Mouse (Mus musculus) brain, embryonic 14.5 days (tissue): Measurements from ENCODE around the gene Zfp457. TPM values are rescaled to one million over a fixed set of nuclear protein-coding genes. Genes with fewer than 3 reads are reported as not detected.
A peak's percentile ranks its signal among the peaks of the same experiment; 100 is the strongest.

Source experiments
- DNase-seq: peaks from one replicate; pipeline ENCODE4 v3.0.0-alpha.2; 2011; ENCODE audit warnings: low read depth
- CTCF ChIP-seq: fragments of 200-500 bp; IDR thresholded peaks from 2 replicates; pipeline ENCODE4 v1.5.1; 2012; ENCODE audit warnings: inconsistent platforms, mild to moderate bottlenecking, moderate library complexity, borderline replicate concordance; ENCODE audit not compliant: insufficient read depth, insufficient read length; ENCODE audit errors: extremely low read depth
- POLR2A ChIP-seq: fragments of 200-500 bp; IDR thresholded peaks from 2 replicates; pipeline ENCODE4 v1.6.1; 2012; ENCODE audit warnings: mild to moderate bottlenecking, inconsistent platforms, borderline replicate concordance; ENCODE audit not compliant: poor library complexity, insufficient read depth, insufficient read length, severe bottlenecking; ENCODE audit errors: extremely low read depth
- polyA plus RNA-seq: library from polyadenylated mRNA; depleted of rRNA; stranded (reverse); fragments of >200 nt; gene quantifications from 2 replicates; pipeline ENCODE4 v1.2.3, GENCODE M21; 2012; rRNA removed

The Zfp457 gene
- 1.8 and 2.6 TPM in 2 replicates for polyA plus RNA-seq

DNA sequence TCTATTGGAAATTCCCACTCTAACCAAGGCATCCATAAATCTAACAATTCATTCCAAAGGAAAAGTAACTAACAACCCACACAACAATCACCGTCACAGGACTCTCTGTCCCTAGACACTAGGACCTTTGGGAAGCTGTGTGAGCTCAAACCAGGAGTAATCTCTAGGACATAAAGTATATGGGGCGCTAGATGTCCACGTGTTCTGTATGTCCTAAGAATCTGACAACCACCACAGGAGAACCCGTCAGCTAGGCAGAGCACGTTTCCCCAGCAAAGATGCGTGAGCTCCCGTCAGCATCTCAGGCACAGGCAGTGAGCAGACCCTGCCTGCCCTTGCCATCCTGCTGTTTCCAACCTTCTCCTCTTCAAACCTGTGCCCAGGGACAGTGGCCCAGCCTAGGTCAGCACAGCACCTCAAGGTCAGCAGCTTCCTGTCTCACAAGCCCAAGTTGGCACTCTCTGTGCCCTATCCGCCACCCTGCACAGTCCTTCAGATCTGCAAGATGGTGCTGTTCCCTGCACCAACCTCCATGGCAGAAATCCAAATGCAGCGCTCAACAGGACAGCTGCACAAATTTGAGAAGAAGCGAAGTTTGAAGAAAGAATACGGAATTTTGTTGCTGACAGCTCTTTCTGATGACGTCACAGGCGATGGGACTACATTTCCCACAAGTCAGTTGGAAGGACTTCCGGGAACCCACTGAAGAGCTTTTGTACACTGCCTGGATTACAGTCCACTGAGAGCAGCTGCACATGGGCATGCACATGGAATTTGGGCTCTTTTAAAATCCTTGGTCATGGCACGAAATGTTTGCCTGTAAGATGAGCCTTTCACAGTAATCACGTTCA, at the start of gene Zfp457:
TSS of gene Zfp457 (minus strand) at position 664 of the 851 bp plus-strand sequence.
- TF ChIP-seq CTCF (no peak), POLR2A (peak; percentile 66; the same call in 1 of the 2 replicates)
- peak; percentile 97 for DNase-seq

DNA sequence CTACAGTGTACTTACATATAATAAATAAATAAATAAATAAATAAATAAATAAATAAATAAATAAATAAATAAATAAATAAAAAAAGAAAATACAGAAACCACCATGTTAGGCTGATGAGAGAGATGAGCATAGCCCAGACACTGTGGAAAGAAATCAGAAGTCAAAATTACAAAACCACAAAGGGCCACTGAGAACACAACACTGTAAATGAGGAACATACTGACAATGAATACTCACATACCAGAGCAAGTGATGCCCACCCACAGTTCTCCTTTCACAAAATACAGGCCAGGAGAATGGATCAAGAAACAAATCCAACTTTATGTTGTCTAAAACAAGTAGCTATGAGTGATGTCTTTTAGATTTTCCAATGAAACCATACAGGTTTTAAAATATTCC, 45.6 kb upstream of the Zfp457 start:
- DNase-seq, result no peak
- no peak for TF ChIP-seq CTCF
- TF ChIP-seq POLR2A, result no peak

DNA sequence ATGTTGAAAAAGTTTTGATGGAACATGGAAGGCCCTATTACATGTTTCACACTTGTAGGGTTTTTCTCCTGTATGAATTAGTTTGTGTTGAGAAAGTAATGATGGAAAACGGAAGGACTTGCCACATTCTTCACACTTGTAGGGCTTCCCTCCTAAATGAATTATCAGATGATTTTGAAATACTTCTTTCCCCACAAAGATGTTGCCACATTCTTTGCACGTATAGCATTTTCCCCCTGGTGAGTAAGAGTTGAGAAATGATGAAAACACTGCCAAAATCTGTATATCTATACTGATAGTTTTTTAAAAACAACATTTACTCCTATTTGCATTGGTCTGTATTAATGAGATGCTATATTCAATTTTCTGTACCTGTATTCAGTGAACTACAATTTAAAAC, 37.1 kb upstream of the Zfp457 start:
- DNase-seq, result no peak
- TF ChIP-seq CTCF, result no peak
- TF ChIP-seq POLR2A, result no peak

DNA sequence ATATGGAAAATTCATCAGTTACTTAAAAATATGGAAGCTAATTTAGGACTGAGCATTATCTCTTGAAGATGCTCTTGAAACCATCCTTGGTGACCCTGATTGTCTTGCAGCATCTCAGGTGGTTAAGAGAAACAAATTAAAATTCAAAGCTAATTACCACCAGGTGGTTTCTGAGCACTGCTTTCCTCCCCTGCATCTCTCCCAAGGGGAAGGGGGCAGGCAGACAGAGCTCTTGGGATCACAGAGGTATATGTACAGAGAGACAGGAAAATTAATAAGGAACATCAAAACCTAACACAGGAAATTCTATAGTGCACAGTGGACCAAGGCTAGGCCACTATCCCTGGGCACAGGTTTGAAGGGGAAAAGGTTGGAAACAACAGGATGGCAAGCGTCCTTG, 26.6 kb upstream of the Zfp457 start:
- no peak for TF ChIP-seq CTCF
- TF ChIP-seq POLR2A, result no peak
- peak; percentile 4 for DNase-seq

DNA sequence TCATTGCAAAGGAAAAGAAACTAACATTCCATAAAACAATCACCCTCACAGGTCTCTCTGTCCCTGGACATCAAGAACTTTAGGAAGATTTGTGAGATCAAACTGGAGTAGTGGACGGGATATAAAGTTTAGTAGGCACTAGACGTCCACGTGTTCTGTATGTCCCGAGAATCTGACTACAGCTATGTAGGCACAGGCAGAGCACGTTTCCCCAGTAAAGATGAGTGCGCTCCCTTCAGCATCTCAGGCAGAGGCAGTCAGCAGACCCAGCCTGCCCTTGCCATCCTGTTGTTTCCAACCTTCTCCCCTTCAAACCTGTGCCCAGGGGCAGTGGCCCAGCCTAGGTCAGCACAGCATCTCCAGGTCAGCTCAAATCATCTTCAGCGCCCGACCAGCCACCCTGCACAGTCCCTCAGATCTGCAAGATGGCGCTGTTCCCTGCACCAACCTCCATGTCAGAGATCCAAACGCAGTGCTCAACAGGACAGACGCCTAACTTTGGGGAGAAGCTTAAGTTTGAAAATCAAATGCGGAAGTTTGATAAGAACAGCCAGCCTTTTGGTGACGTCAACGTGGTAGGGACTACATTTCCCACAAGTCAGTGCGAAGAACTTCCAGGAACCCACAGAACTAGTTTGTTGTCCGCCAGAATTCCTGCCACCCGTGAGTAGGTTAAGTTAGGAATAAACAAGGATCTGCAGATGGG, 25.9 kb upstream of the Zfp457 start, which contains the start of gene Zfp595:
TSS of gene Zfp595 (minus strand) at position 552 of the 706 bp plus-strand sequence.
- peak; percentile 93 for DNase-seq
- TF ChIP-seq POLR2A (no peak), CTCF (peak; percentile 58; the same call in 1 of the 2 replicates)

DNA sequence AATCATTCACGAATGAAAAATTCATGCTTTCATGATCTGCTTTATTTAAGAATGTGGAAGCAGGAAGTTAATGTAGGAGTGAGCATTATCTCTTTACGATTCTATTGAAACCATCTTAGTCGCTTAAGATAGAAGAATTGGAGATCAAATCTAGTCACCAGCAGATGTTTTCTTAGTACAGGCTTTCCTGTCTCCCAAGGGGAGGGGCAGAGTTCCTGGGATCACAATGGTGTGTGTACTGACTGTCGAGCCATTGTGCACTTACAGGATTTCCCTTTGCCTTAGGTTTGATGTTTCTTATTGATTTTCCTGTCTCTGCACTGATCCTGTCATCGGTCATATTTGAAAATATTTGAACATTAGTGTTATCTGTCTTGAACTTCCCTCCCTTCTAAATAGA, 433 bp upstream of the Zfp457 start:
- DNase-seq, result peak; percentile 33
- TF ChIP-seq CTCF, result no peak
- no peak for TF ChIP-seq POLR2A

- TF ChIP-seq POLR2A (no peak), CTCF (no peak)
- DNase-seq, result peak; percentile 37
Measured at GRCm38 (mm10) chr13:67278314-67278713, 28.0 kb downstream of the Zfp457 start, which contains the start of gene Zfp458. Zfp458 (minus strand) TSS chr13:67278466.

DNA sequence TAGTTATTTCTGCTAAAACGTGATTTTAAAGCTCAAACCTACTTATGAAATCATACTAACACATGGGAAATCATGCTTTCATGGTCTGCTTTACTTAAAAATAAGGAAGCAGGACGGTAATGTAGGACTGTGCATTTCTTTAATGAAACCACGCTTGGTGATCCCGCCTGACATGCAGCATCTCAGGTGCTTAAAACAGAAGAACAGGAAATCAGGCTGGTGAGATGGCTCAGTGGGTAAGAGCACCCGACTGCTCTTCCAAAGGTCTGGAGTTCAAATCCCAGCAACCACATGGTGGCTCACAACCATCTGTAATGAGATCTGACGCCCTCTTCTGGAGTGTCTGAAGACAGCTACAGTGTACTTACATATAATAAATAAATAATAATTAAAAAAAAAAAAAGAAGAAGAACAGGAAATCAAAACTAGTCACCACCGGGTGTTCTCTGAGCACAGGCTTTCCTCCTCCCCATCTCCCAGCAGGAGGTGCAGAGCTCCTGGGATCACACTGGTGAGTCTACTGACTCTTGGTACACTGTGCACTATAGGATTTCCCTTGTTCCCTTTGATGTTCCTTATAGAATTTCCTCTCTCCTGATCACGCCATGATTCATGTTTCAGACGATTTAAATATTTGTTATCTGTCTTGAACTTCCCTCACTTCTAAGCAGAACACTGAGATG, 36.8 kb downstream of the Zfp457 start:
- peak; percentile 2 for DNase-seq

- DNase-seq, result peak; percentile 95
- TF ChIP-seq POLR2A (no peak), CTCF (no peak)
Measured at GRCm38 (mm10) chr13:67268568-67269369, 37.5 kb downstream of the Zfp457 start.

Other genes with a start within 250 kb of the Zfp457 start
- gene Zfp712, start 245.3 kb downstream of the Zfp457 start, polyA plus RNA-seq, result 2.9 and 3.4 TPM in 2 replicates
- gene Zfp708, start 208.5 kb downstream of the Zfp457 start, polyA plus RNA-seq, result 5.5 and 5.6 TPM in 2 replicates
- 1.7 and 2.1 TPM in 2 replicates for gene Gm28557, start 197.9 kb downstream of the Zfp457 start, polyA plus RNA-seq
- gene Rslcan18, start 190.2 kb downstream of the Zfp457 start, polyA plus RNA-seq, result 0.03 and 0.25 TPM in 2 replicates
- gene Zfp759, start 184.8 kb downstream of the Zfp457 start, polyA plus RNA-seq, result 2.6 and 3.7 TPM in 2 replicates
- gene Rsl1, start 133.3 kb downstream of the Zfp457 start, polyA plus RNA-seq, result 3.8 and 4.2 TPM in 2 replicates
- 1.4 and 1.6 TPM in 2 replicates for gene Zfp455, start 112.0 kb downstream of the Zfp457 start, polyA plus RNA-seq
- 3.6 and 5.3 TPM in 2 replicates for gene Zfp458, start 28.0 kb downstream of the Zfp457 start, polyA plus RNA-seq
- gene Zfp595, start 26.1 kb upstream of the Zfp457 start, polyA plus RNA-seq, result 2.2 and 2.3 TPM in 2 replicates
- gene Gm28044, start 54.1 kb upstream of the Zfp457 start, polyA plus RNA-seq, result 0.30 TPM in 1 of 2 replicates, not detected in the other
- gene Zfp953, start 54.1 kb upstream of the Zfp457 start, polyA plus RNA-seq, result 0.66 and 0.70 TPM in 2 replicates
- gene Gm28041, start 69.2 kb upstream of the Zfp457 start, polyA plus RNA-seq, result not detected in 2 replicates
- 0.32 and 0.42 TPM in 2 replicates for gene Zfp456, start 69.3 kb upstream of the Zfp457 start, polyA plus RNA-seq
- gene Zfp429, start 93.3 kb upstream of the Zfp457 start, polyA plus RNA-seq, result 3.4 and 4.0 TPM in 2 replicates
- gene Zfp459, start 114.9 kb upstream of the Zfp457 start, polyA plus RNA-seq, result 0.59 TPM in 2 replicates
- 3.1 and 3.3 TPM in 2 replicates for gene Zfp874a, start 145.1 kb upstream of the Zfp457 start, polyA plus RNA-seq
- gene Zfp874b, start 177.8 kb upstream of the Zfp457 start, polyA plus RNA-seq, result 2.9 and 3.3 TPM in 2 replicates
- 5.4 and 5.6 TPM in 2 replicates for gene Zfp58, start 194.1 kb upstream of the Zfp457 start, polyA plus RNA-seq
- not detected in 2 replicates for gene Gm26965, start 219.7 kb upstream of the Zfp457 start, polyA plus RNA-seq
- 23.7 and 25.7 TPM in 2 replicates for gene Zfp87, start 219.7 kb upstream of the Zfp457 start, polyA plus RNA-seq
- gene Zfp748, start 247.3 kb upstream of the Zfp457 start, polyA plus RNA-seq, result 8.5 and 9.0 TPM in 2 replicates